Mouse (Mus musculus) brown adipose tissue, adult 24 weeks (tissue): ENCODE data around the gene Calhm5. TPM values are rescaled to one million over a fixed set of nuclear protein-coding genes. Genes with fewer than 3 reads are reported as not detected.

ENCODE experiments used
- H3K27ac ChIP-seq: fragments of 200-500 bp; replicated peaks from 2 replicates; pipeline ENCODE4 v1.5.1; 2012; ENCODE audit warnings: low read depth, mild to moderate bottlenecking, low read length
- H3K4me1 ChIP-seq: fragments of 200-500 bp; 2 replicates; pipeline ENCODE4 v1.6.1; 2012; ENCODE audit warnings: low read length, mixed read lengths; ENCODE audit not compliant: control insufficient read depth, insufficient read depth, insufficient read length
- H3K4me3 ChIP-seq: fragments of 200-500 bp; 2 replicates; pipeline ENCODE4 v1.5.1; 2012; ENCODE audit warnings: low read depth, mild to moderate bottlenecking, low read length, moderate library complexity; ENCODE audit not compliant: insufficient read depth
- polyA plus RNA-seq: library from polyadenylated mRNA; stranded (reverse); fragments of >200 nt; gene quantifications from 2 replicates; pipeline ENCODE4 v1.2.4, GENCODE M21; 2012; ENCODE audit not compliant: missing spikeins, insufficient read depth, insufficient read length

Calhm5 gene
- polyA plus RNA-seq, 1 experiment: 0.40 TPM

DNA sequence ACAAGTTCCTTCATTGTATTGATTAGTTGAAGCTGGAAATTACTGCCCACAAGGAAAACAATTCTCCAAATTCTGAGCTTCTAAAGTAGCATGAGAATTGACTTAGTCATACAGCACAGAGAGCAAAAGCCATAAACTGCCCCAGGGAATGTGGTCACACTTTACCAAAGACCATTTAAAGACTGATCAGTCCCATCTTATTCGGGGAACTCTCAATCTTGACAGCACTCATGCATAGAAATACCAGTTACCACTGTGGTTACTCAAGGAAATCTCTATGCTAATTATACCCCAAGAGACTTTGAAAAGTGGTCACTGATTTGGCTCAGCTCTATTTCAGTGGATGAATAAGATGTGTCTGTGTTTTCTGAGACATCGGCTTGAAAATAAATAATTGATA is 1.2 kb downstream of the Calhm5 start:
- H3K27ac ChIP-seq: no peak overlapping the region
- no peaks in the 10 kb centered on the region; the same call in 1 of the 2 replicates for H3K4me1 ChIP-seq
- no peak overlapping the region for H3K4me3 ChIP-seq

DNA sequence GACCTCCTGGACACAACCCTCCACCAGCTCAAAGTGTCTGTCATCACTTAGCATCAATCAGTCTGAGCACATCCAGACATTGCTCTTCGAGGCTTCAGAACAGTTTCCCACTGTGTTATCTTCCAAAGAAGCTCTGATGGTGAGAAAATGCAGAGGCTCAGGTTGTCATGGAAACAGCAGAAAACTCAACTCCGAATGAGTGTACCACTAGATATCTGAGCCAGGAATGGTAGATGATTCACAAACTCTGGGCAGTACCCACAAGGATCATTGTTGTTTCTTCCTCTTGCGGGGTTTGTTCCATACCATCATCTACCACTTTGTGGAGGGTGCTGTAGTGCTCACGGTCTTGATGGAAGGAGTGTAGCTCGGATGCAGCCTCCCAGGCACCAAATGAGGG is 4.4 kb downstream of the Calhm5 start:
- H3K4me3 ChIP-seq: no peak overlapping the region
- no peak overlapping the region for H3K27ac ChIP-seq

DNA sequence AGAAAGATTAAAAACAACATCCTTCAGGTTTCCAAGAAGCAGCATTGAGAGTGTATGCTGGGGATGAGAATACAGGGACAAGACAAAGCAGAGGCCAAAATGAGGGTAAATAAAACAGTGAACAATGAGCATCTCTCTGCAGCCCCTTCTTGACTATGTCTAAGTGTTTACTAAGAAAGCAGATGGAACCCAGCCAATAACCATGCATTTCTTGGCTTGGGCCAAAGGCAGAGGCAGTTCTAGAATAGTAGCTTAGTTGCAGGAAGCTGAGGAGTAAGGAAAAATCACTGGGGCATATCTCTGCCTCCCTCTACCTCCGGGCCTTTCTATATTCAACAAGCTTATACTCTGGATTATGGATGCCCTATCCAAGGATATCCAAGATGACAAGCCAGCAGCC is 5.8 kb downstream of the Calhm5 start:
- no peak overlapping the region for H3K4me3 ChIP-seq
- H3K27ac ChIP-seq: no peak overlapping the region
- H3K4me1 ChIP-seq: no peaks in the 10 kb centered on the region

More for the DNA sequence above, 4.4 kb downstream of the Calhm5 start:
- H3K4me1 ChIP-seq: no peaks in the 10 kb centered on the region; the same call in 1 of the 2 replicates

DNA sequence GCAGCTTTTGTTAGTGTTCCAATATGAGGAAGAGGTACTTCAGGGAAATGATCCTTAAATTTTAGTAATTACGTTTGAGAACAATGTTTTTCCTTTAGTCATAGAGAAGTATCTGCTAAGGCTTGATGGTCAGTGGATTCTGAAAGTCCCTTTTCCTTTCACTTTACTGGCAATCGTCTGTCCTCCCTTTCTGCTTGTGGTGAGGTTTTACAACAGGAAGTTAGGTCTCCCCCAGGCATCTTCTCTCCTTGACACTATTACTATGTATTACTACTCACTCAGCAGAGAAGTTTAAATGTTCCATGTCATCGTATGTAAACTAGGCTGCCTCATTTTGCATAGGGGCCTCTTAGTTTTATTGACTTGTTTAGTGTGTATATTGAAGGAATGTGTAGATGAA is 6.8 kb downstream of the Calhm5 start:
- no peak overlapping the region for H3K4me3 ChIP-seq
- H3K27ac ChIP-seq: no peak overlapping the region
- H3K4me1 ChIP-seq: no peaks in the 10 kb centered on the region

DNA sequence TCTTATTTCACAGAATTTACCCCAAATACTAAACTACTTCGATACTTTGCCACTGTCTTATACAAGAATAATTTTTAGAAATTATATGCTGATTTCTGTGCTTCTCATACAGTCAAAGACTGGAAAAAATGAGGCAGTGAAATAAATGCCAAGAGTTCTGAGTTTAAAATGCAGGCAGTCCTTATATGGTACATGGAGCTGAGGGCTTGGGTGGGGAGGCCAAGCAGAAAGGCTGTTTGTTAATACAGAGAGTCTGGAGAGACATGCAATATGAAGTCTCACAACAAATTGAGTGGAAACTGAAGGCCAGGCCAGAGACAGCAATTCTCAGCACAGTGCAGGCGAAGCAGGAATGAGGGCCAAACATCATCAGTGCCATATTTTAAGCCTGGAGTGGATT is 7.8 kb downstream of the Calhm5 start:
- no peak overlapping the region for H3K27ac ChIP-seq

DNA sequence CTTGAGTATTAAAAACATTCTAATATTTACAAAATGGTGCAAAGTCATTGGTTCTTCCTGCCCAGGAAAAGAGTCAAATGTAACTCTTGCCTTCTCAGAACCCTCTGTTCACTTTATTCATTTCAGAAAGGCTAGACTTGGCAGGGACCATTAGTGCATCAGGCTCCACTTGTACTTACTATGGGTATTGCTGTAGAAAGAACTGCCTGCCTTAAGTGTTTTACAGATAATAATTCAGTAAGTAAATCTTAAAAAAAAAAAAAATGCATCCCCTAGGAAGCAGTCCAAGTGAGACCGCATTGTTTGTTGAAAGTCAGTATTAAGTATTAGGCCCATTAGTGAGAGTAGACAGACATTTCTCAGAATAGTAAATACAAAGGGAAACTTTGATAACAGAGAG is 9.8 kb downstream of the Calhm5 start:
- Histone ChIP-seq H3K27ac (no peak overlapping the region), H3K4me1 (no peaks in the 10 kb centered on the region), H3K4me3 (no peak overlapping the region)

More for the DNA sequence above, 7.8 kb downstream of the Calhm5 start:
- H3K4me1 ChIP-seq: no peaks in the 10 kb centered on the region
- no peak overlapping the region for H3K4me3 ChIP-seq

DNA sequence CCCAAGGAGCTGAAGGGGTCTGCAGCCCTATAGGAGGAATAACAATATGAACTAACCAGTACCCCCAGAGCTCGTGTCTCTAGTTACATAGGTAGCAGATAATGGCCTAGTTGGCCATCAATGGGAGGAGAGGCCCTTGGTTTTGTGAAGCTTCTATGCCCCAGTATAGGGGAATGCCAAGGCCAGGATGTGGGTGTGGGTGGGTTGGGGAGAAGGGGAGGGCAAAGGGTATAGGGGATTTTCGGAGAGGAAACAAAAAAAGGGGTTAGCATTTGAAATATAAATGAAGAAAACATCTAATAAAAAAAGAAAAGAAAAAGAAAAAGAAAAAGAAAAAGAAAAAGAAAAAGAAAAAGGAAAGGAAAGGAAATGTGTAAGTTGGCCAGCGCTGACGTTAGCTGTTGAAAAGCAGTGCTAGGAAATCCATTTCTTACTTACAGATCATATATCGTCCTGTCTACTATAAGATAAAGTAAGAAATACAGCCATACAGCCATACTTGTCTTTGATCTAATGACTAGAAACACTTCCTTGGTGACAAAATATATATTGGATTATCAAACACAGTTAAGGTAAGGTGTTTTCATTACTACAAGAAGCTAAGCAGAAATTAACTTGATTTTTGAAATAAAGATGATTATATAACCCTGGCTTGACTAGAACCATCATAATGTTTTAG is 21.7 kb downstream of the Calhm5 start:
- Histone ChIP-seq H3K27ac (no peak overlapping the region), H3K4me1 (no peaks in the 10 kb centered on the region), H3K4me3 (no peak overlapping the region)

DNA sequence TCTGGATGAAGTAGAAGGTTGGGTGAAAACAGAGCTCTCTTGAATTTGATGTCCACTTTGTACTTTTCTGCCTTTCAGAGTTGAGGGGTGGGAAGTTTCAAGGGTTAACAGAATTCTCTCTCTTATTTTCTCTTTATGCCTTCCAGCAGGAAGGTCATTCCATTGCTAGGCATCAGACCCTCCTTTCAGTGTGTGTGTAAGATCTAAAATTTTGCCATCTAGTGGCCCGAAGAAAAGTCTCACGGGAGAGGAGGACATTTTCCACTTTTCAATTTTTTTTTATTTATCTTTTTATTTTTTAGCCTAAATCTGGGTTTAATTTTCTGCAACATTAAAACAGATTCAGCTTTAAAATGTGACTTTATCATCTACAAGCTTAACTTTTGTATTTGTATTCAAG is 24.7 kb downstream of the Calhm5 start:
- H3K4me1 ChIP-seq: no peaks in the 10 kb centered on the region
- H3K4me3 ChIP-seq: no peak overlapping the region
- no peak overlapping the region for H3K27ac ChIP-seq

DNA sequence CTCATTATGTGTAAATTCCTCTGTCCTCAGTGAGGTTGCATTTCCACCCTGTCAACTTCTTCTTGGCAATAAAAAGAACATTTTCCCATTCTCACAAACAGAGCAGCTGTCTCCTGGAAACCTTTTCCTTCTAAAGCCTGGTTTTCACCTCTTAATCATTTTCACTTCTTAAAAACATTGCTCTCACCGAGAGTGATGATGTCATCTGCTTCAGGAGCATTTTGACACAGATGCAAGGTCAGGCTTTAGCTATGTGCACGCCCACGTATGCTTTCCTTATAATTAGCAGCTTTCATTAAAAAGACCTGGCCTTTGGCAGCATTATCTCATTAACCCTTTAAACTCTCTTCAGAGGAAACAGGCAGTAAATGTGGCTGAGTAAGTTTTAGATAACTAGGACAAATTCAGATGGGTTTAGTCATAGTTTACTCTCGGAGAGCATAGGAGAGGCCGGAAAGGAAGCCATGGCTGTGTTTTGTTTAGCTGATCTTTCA is 25.3 kb downstream of the Calhm5 start:
- Histone ChIP-seq H3K4me1 (no peaks in the 10 kb centered on the region), H3K27ac (no peak overlapping the region), H3K4me3 (no peak overlapping the region)

DNA sequence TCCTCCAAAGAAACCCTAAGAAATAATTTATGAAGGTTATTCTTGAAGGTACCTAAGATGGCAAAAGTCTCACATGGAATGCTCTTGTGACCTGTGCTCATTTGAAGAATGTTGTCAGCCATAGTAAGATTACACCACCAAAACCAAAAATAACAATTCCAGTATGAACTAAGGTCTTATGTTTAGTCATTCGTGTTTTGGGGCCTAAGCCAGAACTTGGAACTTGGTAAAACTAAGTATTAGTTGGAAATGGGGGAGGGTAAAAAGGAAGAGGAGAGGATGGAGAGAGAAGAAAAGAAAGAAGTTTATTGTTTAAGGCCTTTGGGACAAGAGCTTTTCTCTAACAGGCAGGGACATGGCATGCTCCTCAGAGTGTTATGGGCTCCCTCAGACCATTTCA is 26.7 kb downstream of the Calhm5 start:
- no peak overlapping the region for H3K27ac ChIP-seq
- H3K4me1 ChIP-seq: no peaks in the 10 kb centered on the region

DNA sequence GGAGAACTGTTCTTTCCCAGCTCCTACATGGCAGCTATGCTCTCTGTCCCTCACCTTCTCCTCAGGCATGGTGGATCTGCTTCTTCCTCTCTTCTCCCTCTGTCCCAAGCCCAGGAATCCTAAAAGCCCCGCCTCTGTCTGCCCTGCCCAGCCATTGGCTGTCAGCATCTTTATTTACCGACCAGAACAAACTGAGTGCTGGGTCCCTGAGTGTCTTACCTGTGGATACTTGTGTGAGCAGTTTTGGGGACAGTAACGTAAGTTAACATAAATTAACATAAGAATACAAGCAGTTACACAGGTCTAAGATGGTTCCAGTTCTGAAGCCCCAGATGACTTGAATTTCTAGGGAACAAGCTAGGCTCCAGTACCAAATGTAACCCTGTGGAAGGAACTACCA is 29.7 kb downstream of the Calhm5 start:
- no peaks in the 10 kb centered on the region for H3K4me1 ChIP-seq
- H3K4me3 ChIP-seq: no peak overlapping the region
- no peak overlapping the region for H3K27ac ChIP-seq

More for the DNA sequence above, 26.7 kb downstream of the Calhm5 start:
- no peak overlapping the region for H3K4me3 ChIP-seq

DNA sequence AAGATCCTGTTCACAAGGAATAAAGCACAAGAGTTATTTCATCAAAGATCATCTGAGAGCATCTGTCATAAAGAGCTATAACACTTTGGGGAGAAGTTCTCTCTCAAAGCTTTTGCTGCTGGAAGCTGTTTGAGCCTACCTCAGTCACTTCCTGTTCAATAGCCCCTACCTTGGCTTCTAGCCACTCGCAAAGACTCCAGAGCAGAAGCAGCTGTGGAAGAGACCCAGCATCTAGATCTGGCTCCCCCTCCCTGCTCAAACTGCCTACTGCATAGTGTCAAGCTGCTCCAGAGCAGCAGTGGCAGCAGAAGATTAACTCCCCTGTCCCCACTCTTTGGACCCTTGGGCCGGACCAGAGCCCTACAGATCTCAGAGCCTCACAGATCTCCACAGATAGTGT is 42.3 kb downstream of the Calhm5 start:
- Histone ChIP-seq H3K4me1 (no peaks in the 10 kb centered on the region), H3K4me3 (no peak overlapping the region), H3K27ac (no peak overlapping the region)

DNA sequence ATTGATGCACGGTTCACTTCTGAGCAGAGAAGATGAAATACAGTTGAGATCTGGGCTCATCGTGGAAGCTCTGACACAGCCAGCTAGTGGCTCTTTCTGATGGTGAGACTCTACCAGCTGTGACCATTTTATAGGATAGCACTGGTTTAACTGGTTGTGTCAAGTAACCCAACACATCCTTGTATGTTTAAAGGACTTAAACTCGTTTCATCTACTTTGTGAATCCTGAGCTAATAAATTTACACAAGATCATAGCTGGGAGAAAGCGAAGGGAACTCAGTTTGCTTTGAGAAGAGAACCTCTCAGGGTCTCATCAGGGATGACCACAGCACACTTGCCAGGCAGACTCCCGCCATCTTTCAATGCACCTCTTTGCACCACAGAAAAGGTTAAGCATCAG is 52.1 kb downstream of the Calhm5 start, which contains the start of gene Calhm4:
Calhm4 (minus strand) TSS at position 101 of the 400 bp plus-strand sequence.
- Histone ChIP-seq H3K4me1 (no peaks in the 10 kb centered on the region), H3K27ac (no peak within 1 kb of the TSS), H3K4me3 (no peak within 1 kb of the TSS)
